Mouse (Mus musculus) induced T-regulatory cell, adult 2 months (primary cell): ENCODE measurements around the gene Ninj2.
A peak's percentile ranks its signal among the peaks of the same experiment; 100 is the strongest.

Experiments
- DNase-seq: peaks from one replicate; pipeline ENCODE4 v3.0.0-alpha.2; 2012; ENCODE audit warnings: low read depth

The Ninj2 gene

DNA sequence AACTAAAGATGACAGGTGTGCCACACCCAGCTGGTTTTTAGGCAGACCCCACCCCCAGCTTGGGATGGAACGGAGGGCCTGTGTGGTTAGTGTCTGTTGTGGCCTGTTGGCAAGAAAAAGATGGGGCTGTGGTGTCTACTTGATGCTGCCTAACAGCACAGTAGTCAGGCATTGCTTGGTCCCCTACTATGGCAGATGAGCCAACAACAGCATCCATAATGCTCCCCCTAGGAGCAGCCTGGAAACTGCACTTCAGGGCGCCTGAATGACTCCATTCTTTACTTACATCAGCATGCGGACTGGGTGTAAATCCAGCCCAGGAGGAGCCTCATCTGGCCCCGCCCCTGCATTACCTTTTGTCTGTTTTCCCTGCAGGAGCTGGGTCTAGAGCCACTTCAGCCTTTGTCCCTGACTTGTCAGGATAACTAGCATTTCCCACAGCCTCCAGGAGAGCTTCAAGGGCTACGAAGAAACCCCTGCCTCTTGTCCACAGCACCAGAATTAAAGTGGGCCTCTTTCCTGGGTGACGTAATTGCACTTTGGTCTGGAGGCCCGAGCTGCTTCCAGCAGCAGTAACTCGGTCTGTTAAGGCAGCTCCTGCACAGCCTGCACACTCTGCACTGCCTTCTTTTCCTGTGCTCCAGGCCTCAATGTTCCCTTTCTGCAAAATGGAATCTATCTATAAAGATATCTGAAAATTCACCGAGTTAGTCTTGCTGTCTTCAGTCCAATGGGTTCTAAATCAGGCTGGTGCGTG, 106.7 kb downstream of the Ninj2 start:
- peak; percentile 63 for DNase-seq

DNA sequence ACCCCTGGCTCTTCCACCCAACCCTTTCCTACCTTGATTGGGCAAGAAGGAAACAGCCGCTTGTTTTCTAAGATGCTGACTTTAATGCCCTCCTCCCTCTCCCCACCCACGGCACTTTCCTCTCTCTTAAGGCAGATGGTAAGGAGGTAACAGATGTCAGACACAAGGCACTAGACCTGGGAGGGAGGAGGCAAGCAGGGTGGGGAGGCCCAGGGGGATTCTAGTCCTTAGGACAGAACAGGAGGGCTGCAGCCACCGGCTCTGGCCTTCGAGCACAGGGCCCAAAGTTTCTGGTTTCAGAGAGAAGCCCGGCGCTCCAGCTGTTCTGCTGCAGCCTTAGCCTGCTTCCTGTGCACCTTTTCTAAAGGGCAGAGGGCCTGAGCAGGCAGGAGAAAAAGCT, 108.8 kb downstream of the Ninj2 start:
- peak; percentile 40 for DNase-seq

DNA sequence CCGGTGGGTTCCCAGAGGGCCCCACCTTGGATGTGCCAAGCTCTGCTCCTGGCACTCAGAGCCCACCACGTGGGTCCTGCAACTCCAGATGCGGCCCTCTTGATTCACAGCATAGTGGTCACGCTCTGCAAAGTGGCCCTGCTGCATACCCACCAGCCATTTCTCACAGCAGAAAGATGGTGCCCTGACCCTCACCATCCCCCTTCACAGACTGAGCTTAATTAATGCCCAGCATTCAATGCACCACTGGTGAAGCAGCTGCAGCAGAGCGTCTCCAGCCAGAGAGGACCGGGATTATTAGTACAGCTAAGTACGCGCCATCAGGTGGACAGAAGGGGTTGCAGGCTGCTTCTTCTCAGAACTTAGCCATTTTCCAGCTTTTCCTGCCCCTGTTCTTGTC, 109.3 kb downstream of the Ninj2 start:
- no peak for DNase-seq

GRCm38 (mm10) chr6:120206586-120206985, 113.4 kb downstream of the Ninj2 start:
- DNase-seq: peak; percentile 87

GRCm38 (mm10) chr6:120211536-120211935, 118.4 kb downstream of the Ninj2 start:
- DNase-seq: no peak

GRCm38 (mm10) chr6:120216702-120217101, 123.6 kb downstream of the Ninj2 start:
- DNase-seq: no peak

DNA sequence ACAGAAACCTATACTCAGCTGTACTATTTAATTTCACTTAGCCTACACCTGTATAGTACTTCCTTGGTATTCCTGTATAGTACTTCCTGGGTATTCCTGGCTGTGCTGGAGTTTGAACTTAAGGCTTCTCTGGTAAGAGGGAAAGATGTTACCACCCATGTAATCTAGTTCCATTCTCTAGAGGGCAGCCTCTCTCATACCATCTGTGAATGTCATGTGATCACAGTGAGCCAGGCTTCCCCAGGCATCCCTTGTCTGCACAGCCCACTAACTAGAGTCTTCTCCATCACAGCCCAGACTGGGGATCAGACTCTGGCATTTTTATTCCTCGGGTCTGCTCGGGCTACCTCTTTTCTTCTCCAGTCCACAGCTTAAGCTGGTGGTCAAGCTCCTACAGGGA, 126.1 kb downstream of the Ninj2 start:
- no peak for DNase-seq

DNA sequence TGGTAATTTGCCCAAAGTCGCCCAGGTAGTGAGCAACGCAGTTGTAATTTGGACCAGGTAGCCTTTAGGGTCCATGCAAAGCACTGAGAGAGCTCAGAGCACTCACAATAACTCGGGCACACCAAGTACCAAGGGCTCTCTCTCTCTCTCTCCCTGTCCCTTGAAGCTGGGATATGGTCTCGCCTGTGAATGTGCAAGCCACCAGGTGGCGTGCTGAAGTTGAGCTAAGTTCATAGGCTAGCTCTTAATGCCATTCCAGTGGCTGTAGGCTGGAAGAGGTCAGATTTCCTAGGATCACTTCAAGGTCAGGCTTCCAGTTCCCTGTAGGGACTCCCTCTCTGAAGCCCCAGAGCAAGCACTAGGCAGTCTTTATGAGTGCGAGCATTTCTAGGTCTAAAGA, 129.5 kb downstream of the Ninj2 start:
- DNase-seq: peak; percentile 52

GRCm38 (mm10) chr6:120225355-120225754, 132.2 kb downstream of the Ninj2 start:
- DNase-seq: no peak

DNA sequence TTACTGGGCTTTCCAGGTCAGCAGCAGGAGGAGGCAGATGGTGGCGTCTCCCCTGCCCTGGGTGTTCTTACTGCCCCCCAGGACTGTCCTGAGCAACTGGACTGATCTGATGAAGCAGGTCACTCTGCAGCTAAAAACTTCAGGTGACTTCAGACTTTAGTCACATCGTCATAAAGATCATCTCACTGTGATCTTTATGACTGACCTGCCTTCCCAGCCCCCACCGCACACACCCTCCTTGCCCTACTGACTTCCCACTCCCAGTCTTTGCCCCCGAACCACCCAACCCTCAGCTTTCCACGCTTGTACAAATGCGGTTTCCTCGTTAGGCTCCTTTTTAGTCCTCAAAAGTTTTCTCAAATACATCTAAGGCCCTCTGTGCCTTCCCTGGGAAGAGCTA, 133.9 kb downstream of the Ninj2 start:
- no peak for DNase-seq

DNA sequence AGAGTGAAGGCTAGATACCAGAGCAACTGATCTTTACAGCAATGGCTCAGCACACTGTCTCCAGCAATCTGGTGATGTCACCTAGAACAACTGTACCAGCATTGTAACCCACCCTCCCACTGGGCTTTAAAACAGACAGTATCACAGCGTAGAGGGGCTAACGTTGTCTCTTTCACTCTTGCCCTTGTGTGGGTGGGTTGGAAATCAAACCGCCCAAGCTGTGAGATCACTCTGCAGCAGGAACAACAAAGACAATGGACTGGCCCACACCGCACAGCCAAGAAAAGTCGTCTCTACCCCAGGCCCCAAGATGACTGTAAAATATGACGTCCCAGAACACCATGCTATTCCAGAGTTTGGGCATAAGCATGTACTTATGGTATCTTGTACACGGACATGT, 136.7 kb downstream of the Ninj2 start:
- no peak for DNase-seq

- DNase-seq: no peak
Measured at GRCm38 (mm10) chr6:120230441-120230840, 137.3 kb downstream of the Ninj2 start.

- DNase-seq: no peak
Measured at GRCm38 (mm10) chr6:120232885-120233284, 139.7 kb downstream of the Ninj2 start.

DNA sequence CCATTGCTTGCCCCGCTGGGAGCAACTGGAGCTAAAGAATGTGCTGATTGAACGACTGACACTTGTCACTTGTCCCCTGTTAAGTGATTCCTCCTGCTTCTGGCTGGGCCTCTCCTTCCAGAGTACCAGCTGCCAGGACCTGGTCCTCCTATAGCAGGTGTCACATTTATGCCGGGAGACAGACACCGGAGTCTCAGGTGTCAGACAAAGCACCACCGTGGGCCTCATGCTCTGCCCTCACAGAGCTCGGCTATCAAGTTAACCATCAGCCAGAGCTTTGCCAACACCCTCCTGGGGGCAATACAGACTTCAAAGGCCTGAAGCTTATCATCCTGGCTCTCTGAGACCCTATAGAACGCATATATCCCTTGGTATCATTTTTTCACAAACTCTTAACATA, 142.7 kb downstream of the Ninj2 start:
- DNase-seq: no peak

GRCm38 (mm10) chr6:120240461-120240860, 147.3 kb downstream of the Ninj2 start:
- DNase-seq: no peak

DNA sequence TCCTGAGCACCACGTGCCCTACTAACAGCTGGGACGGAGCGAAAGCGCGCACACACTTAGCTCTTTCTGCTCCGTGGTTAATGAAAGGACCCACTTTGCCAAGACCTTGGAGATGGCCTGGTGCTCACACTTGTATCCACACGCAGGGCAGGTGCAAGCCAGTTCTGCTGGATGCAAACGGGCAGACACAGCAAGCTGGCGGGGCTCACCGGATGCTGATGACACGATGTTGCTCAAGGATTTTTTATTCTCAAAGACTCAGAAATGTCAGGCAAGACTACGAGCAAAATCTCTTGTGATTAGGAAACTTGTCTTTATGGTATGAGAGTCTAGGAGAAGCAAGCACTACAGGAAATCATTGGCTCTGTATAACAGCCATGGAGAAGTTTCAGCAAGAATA, 148.3 kb downstream of the Ninj2 start:
- DNase-seq: no peak

DNA sequence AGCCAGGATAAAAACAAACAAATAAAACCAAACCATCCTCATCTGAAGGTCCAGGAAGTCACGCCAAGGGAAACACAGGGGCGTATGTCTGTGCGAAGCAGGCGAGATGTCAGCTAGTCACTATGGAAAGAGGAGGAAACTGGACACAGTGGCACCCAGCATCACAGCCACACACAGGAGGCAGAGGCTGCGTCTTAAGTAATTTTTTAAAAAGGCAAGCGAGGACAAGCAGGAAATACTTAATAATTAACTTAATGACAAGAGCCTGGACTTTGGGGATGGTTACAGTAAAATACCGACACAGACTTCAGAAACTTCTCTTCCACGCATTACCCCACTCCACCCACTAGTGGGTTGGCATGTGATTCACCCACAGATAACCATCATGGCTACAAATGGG, 149.4 kb downstream of the Ninj2 start:
- DNase-seq: no peak

GRCm38 (mm10) chr6:120243250-120243649, 150.1 kb downstream of the Ninj2 start:
- DNase-seq: no peak

DNA sequence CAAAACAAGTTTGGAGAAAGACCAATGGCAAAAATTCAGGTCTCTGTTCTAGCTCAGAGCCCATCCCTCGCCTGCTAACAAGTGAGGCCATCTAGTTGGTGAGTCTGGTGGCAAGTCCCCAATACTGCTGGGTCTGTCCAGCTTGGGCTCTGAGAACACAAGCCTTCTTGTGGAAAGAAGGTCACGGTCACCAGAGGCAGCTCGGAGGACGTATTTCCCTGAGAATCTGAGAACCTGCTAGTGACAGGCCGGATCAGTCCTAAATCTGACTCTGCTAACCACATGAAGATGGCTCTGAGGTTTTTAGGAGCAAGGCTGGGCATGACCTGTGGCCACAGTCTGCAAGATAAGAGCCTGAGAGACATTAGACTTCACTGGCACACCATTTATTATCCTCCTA, 153.5 kb downstream of the Ninj2 start:
- no peak for DNase-seq

DNA sequence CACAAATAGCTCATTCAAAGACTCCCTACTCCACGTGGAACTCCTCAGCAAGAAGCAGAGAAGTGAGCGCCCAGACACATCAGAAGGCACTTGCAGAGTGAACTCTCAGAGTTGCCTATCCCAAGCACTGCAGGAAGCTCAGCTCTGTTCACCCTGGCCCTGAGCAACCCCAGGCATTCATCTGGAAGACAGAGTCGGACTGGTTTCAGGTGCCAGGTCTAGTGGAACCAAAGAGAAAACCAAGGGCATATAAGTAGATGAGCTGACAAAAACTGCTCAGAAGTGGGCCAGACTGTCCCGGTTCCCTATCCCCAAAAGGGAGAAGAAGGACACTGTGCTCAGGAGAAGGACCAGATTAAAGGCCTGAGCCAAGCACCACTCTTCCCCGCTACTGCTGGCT, 156.7 kb downstream of the Ninj2 start:
- DNase-seq: no peak
